Mouse (Mus musculus) retina, postnatal 1 day (tissue): ENCODE data around the gene Batf3.
"Not testable (repeated sequence)": the region's sequence is repeated elsewhere in the genome, so short reads cannot be mapped to it uniquely, and the experiment has no call there.

Experiments used
- DNase-seq: peaks from one replicate; pipeline ENCODE4 v3.0.0-alpha.2; 2012

Gene Batf3

GRCm38 (mm10) chr1:191138436-191138835 lies 40.8 kb downstream of the Batf3 start:
- DNase-seq: no peak

- DNase-seq: peak; percentile 29
Measured at GRCm38 (mm10) chr1:191138874-191139495, 41.3 kb downstream of the Batf3 start.

GRCm38 (mm10) chr1:191140983-191141382 lies 43.3 kb downstream of the Batf3 start:
- no peak for DNase-seq

GRCm38 (mm10) chr1:191149489-191149888 lies 51.8 kb downstream of the Batf3 start:
- not testable (repeated sequence) for DNase-seq

- no peak for DNase-seq
Measured at GRCm38 (mm10) chr1:191150924-191151605, 53.4 kb downstream of the Batf3 start.

GRCm38 (mm10) chr1:191153052-191153451 lies 55.4 kb downstream of the Batf3 start:
- peak; percentile 66 for DNase-seq

- no peak for DNase-seq
Measured at GRCm38 (mm10) chr1:191154314-191154713, 56.7 kb downstream of the Batf3 start.
